ENCODE assay signal across 8 mouse cellular contexts in genomic region chr4:150001221-150001860, GRCm38 (mm10). TPM values are rescaled to one million over a fixed set of nuclear protein-coding genes. Genes with fewer than 3 reads are reported as not detected.
DNase-seq lines count a peak whose midpoint lies in the region; TF ChIP-seq lines count a peak whose summit lies in the region.

No protein-coding gene starts in this region.

- H3K79me2 ChIP-seq in MEL (ENCODE audit: control insufficient read depth, insufficient read depth, low read length, poor library complexity): peaks cover 5% of the 10 kb centered on the region; the same call in 1 of the 2 replicates

- peak overlapping the region; percentile 44 for H3K27ac ChIP-seq in MEL (ENCODE audit: control insufficient read depth, low read depth, low read length)

- peaks cover 0 to 14% of the 10 kb centered on the region in 2 experiments; a peak in 2 of 4 replicates for H3K36me3 ChIP-seq in MEL (ENCODE audit: control insufficient read depth in 1 of 2, insufficient read depth in 2 of 2, low read length in 2 of 2)

- TF ChIP-seq RAD21 in MEL (IDR thresholded peaks at IDR 0.05; ENCODE audit: low read depth, low read length): no peak

- TF ChIP-seq EP300 in MEL (IDR thresholded peaks at IDR 0.05; ENCODE audit: low read depth in 1 of 2, low read length in 2 of 2): no peak

- H3K4me1 ChIP-seq in MEL (ENCODE audit: control insufficient read depth in 1 of 2, insufficient read depth in 2 of 2, low read length in 2 of 2): peaks cover 6 to 18% of the 10 kb centered on the region in 2 experiments; a peak in 3 of 4 replicates

- no peak overlapping the region for H3K9ac ChIP-seq in MEL (ENCODE audit: control insufficient read depth, low read depth, low read length, poor library complexity, severe bottlenecking)

- TF ChIP-seq CTCF in MEL (IDR thresholded peaks at IDR 0.05 in 2 of 3, conservative IDR thresholded peaks at IDR 0.05 in 1 of 3; ENCODE audit: control insufficient read depth in 1 of 3, insufficient read depth in 1 of 3, low read depth in 2 of 3, low read length in 3 of 3, poor library complexity in 1 of 3, severe bottlenecking in 1 of 3): no peak

- TF ChIP-seq POLR2A in MEL (IDR thresholded peaks at IDR 0.05; ENCODE audit: control insufficient read depth in 1 of 2, insufficient read depth in 1 of 2, low read depth in 1 of 2, low read length in 2 of 2, poor library complexity in 1 of 2): no peak

- H3K9me3 ChIP-seq in MEL (replicated peaks; ENCODE audit: insufficient read depth, low read length): no peaks in the 10 kb centered on the region

- peak; percentile 25 for DNase-seq in cerebellum, adult 9-11 months
- no peak for DNase-seq in cerebellum, postnatal 4 days (ENCODE audit: low spot score in 2 of 2)
- no peak for DNase-seq in MEL (ENCODE audit: low read depth, low spot score)
- peak; percentile 14 to 21 for DNase-seq in kidney, adult 8-10 months
- peak; percentile 36 for DNase-seq in lung, postnatal 36 days
- no peak for DNase-seq in B cell, adult 2 months
- DNase-seq in ovary, postnatal 10 days (ENCODE audit: low spot score): no peak
- no peak for DNase-seq in urinary bladder, postnatal 25 days (ENCODE audit: low spot score)

- H3K27me3 ChIP-seq in MEL (ENCODE audit: control insufficient read depth in 1 of 2, insufficient read depth in 2 of 2, low read length in 2 of 2): no peaks in the 10 kb centered on the region

- H3K4me3 ChIP-seq in MEL (ENCODE audit: control insufficient read depth in 1 of 2, insufficient read depth in 1 of 2, low read depth in 2 of 2, low read length in 2 of 2): no peak overlapping the region

TF ChIP-seq in MEL, 35 proteins besides CTCF, POLR2A, EP300 and RAD21:
- TF ChIP-seq MAX (IDR thresholded peaks at IDR 0.05; ENCODE audit: low read length) (no peak), SMC3 (IDR thresholded peaks at IDR 0.05; ENCODE audit: low read depth, low read length) (no peak), RCOR1 (IDR thresholded peaks at IDR 0.05; ENCODE audit: low read depth, low read length) (no peak), MAZ (IDR thresholded peaks at IDR 0.05; ENCODE audit: low read depth, low read length) (no peak), CHD1 (IDR thresholded peaks at IDR 0.05; ENCODE audit: low read depth, low read length) (no peak), E2F4 (IDR thresholded peaks at IDR 0.05; ENCODE audit: borderline replicate concordance, low read depth, low read length) (no peak), ZNF384 (IDR thresholded peaks at IDR 0.05; ENCODE audit: low read depth, low read length) (no peak), UBTF (IDR thresholded peaks at IDR 0.05; ENCODE audit: borderline replicate concordance, insufficient read depth, low read depth, low read length) (no peak), USF1 (IDR thresholded peaks at IDR 0.05; ENCODE audit: low read depth, low read length) (no peak), POLR2AphosphoS5 (IDR thresholded peaks at IDR 0.05; ENCODE audit: borderline replicate concordance, low read depth, low read length) (no peak), TCF12 (IDR thresholded peaks at IDR 0.05; ENCODE audit: low read depth, low read length) (no peak), ZC3H11A (IDR thresholded peaks at IDR 0.05; ENCODE audit: low read depth, low read length) (no peak), NELFE (IDR thresholded peaks at IDR 0.05; ENCODE audit: low read depth, low read length) (no peak), TAL1 (IDR thresholded peaks at IDR 0.05; ENCODE audit: low read length) (no peak), JUND (IDR thresholded peaks at IDR 0.05; ENCODE audit: low read depth, low read length) (no peak), ZMIZ1 (IDR thresholded peaks at IDR 0.05; ENCODE audit: low read depth, low read length) (no peak), BHLHE40 (IDR thresholded peaks at IDR 0.05; ENCODE audit: borderline replicate concordance, low read depth, low read length) (no peak), CHD2 (IDR thresholded peaks at IDR 0.05; ENCODE audit: low read length) (no peak), ELF1 (IDR thresholded peaks at IDR 0.05; ENCODE audit: low read depth, low read length) (no peak), KAT2A (conservative IDR thresholded peaks at IDR 0.05; ENCODE audit: low read depth, low read length) (no peak)

RNA-seq across cellular contexts. Expression of gene H6pd, which starts 7.5 kb away (rescaled TPM):
- 6.9 and 7.8 TPM in 2 replicates for total RNA-seq in MEL (2012; rRNA removed)
- 10 to 100 TPM in 1 of 2 experiments, not detected in 1; 10.8 TPM for polyA plus RNA-seq in MEL (2012; ENCODE audit: insufficient read depth in 1 of 2, insufficient read length in 2 of 2, low read depth in 1 of 2, low replicate concordance in 2 of 2, missing spikeins in 1 of 2)

RNA-seq across cellular contexts. Expression of gene Spsb1, which starts 46.5 kb away (rescaled TPM):
- 0.12 TPM in 1 of 2 replicates, not detected in the other for total RNA-seq in MEL (2012; rRNA removed)
- polyA plus RNA-seq in MEL (2012; ENCODE audit: insufficient read depth in 1 of 2, insufficient read length in 2 of 2, low read depth in 1 of 2, low replicate concordance in 2 of 2, missing spikeins in 1 of 2): under 1 TPM in 1 of 2 experiments, not detected in 1; 0.25 TPM

Comparison
In these comparisons a context has a peak if more than half of its experiments do, and no peak if none do; other contexts are left out.
1. DNase-seq: peak in cerebellum, adult 9-11 months (single experiment), kidney, adult 8-10 months (2 of 2) and lung, postnatal 36 days (single experiment); none in cerebellum, postnatal 4 days (0 of 2), MEL (single experiment), B cell, adult 2 months (0 of 2), ovary, postnatal 10 days (single experiment) and urinary bladder, postnatal 25 days (single experiment).